19 mouse cellular contexts compared by ENCODE assay signal in genomic region chr1:91606701-91607100, GRCm38 (mm10).
"Had no signal": no experiment of that assay in that cellular context is flagged by ENCODE, and none has a peak within 500 bp of the region (broad histone marks: within the 10 kb centered on the region; RNA-seq: fewer than 3 reads in every experiment).

No protein-coding gene starts in this region.

- DNase-seq: kidney, adult 18-20 months; kidney, adult 9 months; kidney, postnatal 14 days; kidney, postnatal 4 days; left cerebral cortex, postnatal 4 days; liver, postnatal 0 days; lung, embryonic 14.5 days; retina, postnatal 1 day; right cerebral cortex, postnatal 4 days; thymus, adult 2 months had no signal

- H3K36me3 ChIP-seq: limb, embryonic 15.5 days; midbrain, embryonic 12.5 days; midbrain, embryonic 15.5 days; neural tube, embryonic 13.5 days had no signal

- H3K4me3 ChIP-seq: limb, embryonic 15.5 days; midbrain, embryonic 12.5 days; midbrain, embryonic 15.5 days; neural tube, embryonic 13.5 days had no signal

- H3K4me2 ChIP-seq: limb, embryonic 15.5 days; liver, embryonic 11.5 days; lung, embryonic 14.5 days; midbrain, embryonic 12.5 days; midbrain, embryonic 15.5 days; neural tube, embryonic 13.5 days had no signal

- ATAC-seq: liver, postnatal 0 days; lung, postnatal 0 days; midbrain, embryonic 15.5 days had no signal

- H3K27me3 ChIP-seq: midbrain, embryonic 15.5 days; neural tube, embryonic 13.5 days had no signal

- H3K9me3 ChIP-seq: limb, embryonic 15.5 days; midbrain, embryonic 12.5 days; midbrain, embryonic 15.5 days; neural tube, embryonic 13.5 days had no signal

- H3K27ac ChIP-seq: liver, embryonic 14.5 days; macrophage; midbrain, embryonic 12.5 days; midbrain, embryonic 15.5 days; neural tube, embryonic 13.5 days; stomach, postnatal 0 days had no signal

- H3K9ac ChIP-seq: limb, embryonic 15.5 days; liver, embryonic 14.5 days; liver, postnatal 0 days; lung, embryonic 14.5 days; midbrain, embryonic 12.5 days; midbrain, embryonic 15.5 days; neural tube, embryonic 13.5 days had no signal
